Mouse (Mus musculus) cerebellum, adult 2 months (tissue): ENCODE measurements around the gene Plg. TPM values are rescaled to one million over a fixed set of nuclear protein-coding genes. Genes with fewer than 3 reads are reported as not detected.

Source experiments
- DNase-seq, 2 experiments: peaks; one replicate each; pipeline ENCODE4 v3.0.0; 2021
- H3K27ac ChIP-seq: fragments of 200-500 bp; 2 replicates; pipeline ENCODE4 v1.5.1; 2012; ENCODE audit warnings: low read length, control low read depth, inconsistent platforms; ENCODE audit not compliant: insufficient read depth
- H3K27me3 ChIP-seq: fragments of 200-500 bp; 2 replicates; pipeline ENCODE4 v1.6.1; 2012; ENCODE audit warnings: inconsistent platforms, mild to moderate bottlenecking, low read length, moderate library complexity; ENCODE audit not compliant: control insufficient read depth, insufficient read depth
- H3K4me1 ChIP-seq: fragments of 200-500 bp; 2 replicates; pipeline ENCODE4 v1.6.1; 2011; ENCODE audit warnings: low read length; ENCODE audit not compliant: control insufficient read depth, insufficient read depth
- H3K4me3 ChIP-seq: fragments of 200-500 bp; replicated peaks from 2 replicates; pipeline ENCODE3; 2011; ENCODE audit warnings: mild to moderate bottlenecking, low read depth, low read length, control low read depth; ENCODE audit not compliant: insufficient read depth
- CTCF ChIP-seq: fragments of 200-500 bp; IDR thresholded peaks from 2 replicates; pipeline ENCODE4 v1.5.1; 2011; ENCODE audit warnings: low read depth, mild to moderate bottlenecking, control low read depth, low read length, moderate library complexity, borderline replicate concordance; ENCODE audit not compliant: insufficient read depth
- POLR2A ChIP-seq: fragments of 200-500 bp; IDR thresholded peaks from 2 replicates; pipeline ENCODE4 v1.6.1; 2011; ENCODE audit warnings: low read length, control low read depth, borderline replicate concordance; ENCODE audit not compliant: insufficient read depth
- WGBS: fragments of 180-500 bp; shearing (Covaris S2); methylation state at CpG from one replicate; pipeline ENCODE4 v1.1.7; 2018; 5-methylcytosine and 5-hydroxymethylcytosine counted together
- polyA plus RNA-seq: library from polyadenylated mRNA; depleted of rRNA; stranded (reverse); fragments of >200 nt; gene quantifications from 2 replicates; pipeline ENCODE4 v1.2.3, GENCODE M21; 2012

The Plg gene
- polyA plus RNA-seq, 1 experiment = 0.46 TPM

- H3K4me3 ChIP-seq = no peak overlapping the region
- H3K4me1 ChIP-seq = no peaks in the 10 kb centered on the region
- H3K27me3 ChIP-seq = no peaks in the 10 kb centered on the region
- no peak for DNase-seq
- WGBS = 87% methylated on average over 9 of the region's 9 CpGs
- H3K27ac ChIP-seq = no peak overlapping the region
- no peak for TF ChIP-seq POLR2A
- no peak for TF ChIP-seq CTCF
These were observed 17.8 kb downstream of the Plg start for GRCm38 (mm10) chr17:12396163-12396677.

GRCm38 (mm10) chr17:12403420-12403819 is 25.0 kb downstream of the Plg start:
- no peak for DNase-seq
- Histone ChIP-seq H3K27me3 (no peaks in the 10 kb centered on the region), H3K4me3 (no peak overlapping the region), H3K4me1 (no peaks in the 10 kb centered on the region), H3K27ac (no peak overlapping the region)
- WGBS = 60% methylated on average over 7 of the region's 7 CpGs
- TF ChIP-seq POLR2A = no peak
- TF ChIP-seq CTCF = no peak

DNA sequence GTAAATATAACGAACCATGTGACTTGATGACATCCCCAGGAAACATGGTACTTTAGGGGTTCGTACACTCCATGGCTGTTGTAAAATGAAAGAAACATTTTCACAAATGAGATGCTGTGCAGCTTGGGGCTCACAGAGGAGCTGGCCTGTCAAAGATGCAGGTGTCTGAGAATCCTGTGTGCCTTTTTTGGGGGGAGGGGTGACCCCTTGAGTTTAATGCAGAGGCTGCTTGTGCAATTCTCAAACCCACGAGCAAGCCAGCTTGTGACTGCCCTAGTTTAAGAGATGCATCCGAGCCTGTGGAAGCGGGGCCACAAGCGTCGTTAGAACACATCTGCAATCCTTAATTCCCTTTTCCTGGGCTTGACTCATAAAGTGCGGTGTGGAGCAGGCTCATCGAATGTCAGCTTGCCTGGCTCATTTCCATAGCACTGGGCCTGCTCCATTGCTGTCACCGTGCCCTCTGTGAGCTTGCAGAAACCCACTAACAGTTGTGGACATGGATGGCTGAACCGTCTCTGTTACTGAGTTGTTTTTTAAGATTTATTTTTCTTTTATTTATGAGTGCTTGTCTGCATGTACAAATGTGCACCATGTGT is 31.0 kb downstream of the Plg start:
- TF ChIP-seq POLR2A (no peak), CTCF (no peak)
- WGBS = 71% methylated on average over 11 of the region's 11 CpGs
- H3K4me1 ChIP-seq = no peaks in the 10 kb centered on the region
- no peak overlapping the region for H3K4me3 ChIP-seq
- no peak overlapping the region for H3K27ac ChIP-seq
- no peaks in the 10 kb centered on the region; the same call in 1 of the 2 replicates for H3K27me3 ChIP-seq
- DNase-seq = no peak

- Histone ChIP-seq H3K4me1 (no peaks in the 10 kb centered on the region), H3K4me3 (no peak overlapping the region), H3K27me3 (no peaks in the 10 kb centered on the region; the same call in 1 of the 2 replicates), H3K27ac (no peak overlapping the region)
- DNase-seq = no peak
- TF ChIP-seq POLR2A (no peak), CTCF (no peak)
- 42% methylated on average over 10 of the region's 10 CpGs for WGBS
These were observed 33.9 kb downstream of the Plg start for GRCm38 (mm10) chr17:12412181-12412890.

DNA sequence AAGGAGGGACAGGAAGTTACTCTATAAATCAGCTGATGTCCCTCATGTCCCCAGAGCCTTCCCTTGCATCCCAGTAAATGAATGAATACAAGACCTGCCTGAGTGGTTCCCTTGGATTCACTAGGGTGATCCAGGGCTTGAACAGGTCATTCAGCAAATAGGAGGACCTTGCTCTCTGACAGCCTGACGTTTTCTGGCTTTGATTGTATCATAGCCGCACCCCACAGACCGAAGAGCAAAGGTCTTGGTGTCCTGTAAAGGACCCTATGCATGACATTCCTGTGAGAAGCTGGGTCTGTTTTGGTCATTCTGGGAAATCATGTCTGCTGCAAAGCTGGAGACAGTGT is 34.5 kb downstream of the Plg start:
- Histone ChIP-seq H3K4me1 (no peaks in the 10 kb centered on the region), H3K27ac (no peak overlapping the region), H3K27me3 (no peaks in the 10 kb centered on the region; the same call in 1 of the 2 replicates), H3K4me3 (no peak overlapping the region)
- 72% methylated on average over 3 of the region's 3 CpGs for WGBS
- DNase-seq = no peak
- TF ChIP-seq CTCF = no peak

- Histone ChIP-seq H3K4me1 (no peaks in the 10 kb centered on the region), H3K27ac (no peak overlapping the region), H3K4me3 (no peak overlapping the region), H3K27me3 (no peaks in the 10 kb centered on the region)
- TF ChIP-seq POLR2A (no peak), CTCF (no peak)
- WGBS = 68% methylated on average over 15 of the region's 15 CpGs
- no peak for DNase-seq
These were observed 36.8 kb downstream of the Plg start for GRCm38 (mm10) chr17:12415031-12415735.

DNA sequence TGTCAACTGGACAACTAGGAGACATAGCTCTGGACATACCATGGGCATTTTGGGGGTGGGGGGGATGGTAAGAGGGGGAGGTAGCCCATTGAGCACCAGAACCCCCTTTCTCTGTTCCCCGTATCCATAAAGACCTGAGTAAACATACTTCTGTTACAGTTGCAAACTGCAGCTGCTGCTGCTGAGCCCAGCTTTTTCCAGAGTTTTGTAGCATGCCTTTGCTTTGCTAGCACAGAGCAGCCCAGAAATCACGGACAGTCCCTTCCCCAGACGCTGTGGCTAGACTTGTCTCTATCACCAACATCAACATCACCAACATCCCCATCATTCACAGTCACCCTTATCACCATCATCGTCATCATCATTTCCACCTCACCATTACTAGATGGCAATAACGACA is 37.3 kb downstream of the Plg start:
- no peak for DNase-seq
- 76% methylated on average over 5 of the region's 5 CpGs for WGBS
- Histone ChIP-seq H3K27ac (no peak overlapping the region), H3K4me3 (no peak overlapping the region), H3K4me1 (no peaks in the 10 kb centered on the region), H3K27me3 (no peaks in the 10 kb centered on the region)
- TF ChIP-seq POLR2A = no peak
- TF ChIP-seq CTCF = no peak
